Mouse (Mus musculus): ENCODE results near the gene Nxnl2.

- TF ChIP-seq EP300 (IDR thresholded peaks at IDR 0.05; ENCODE audit: low read depth) (no peak), CTCF (IDR thresholded peaks at IDR 0.05; ENCODE audit: low read depth) (no peak)
These were observed 37.1 kb downstream of the Nxnl2 start for GRCm38 (mm10) chr13:51207965-51208364.

Measured in liver, embryonic 14.5 days (tissue).